Mouse (Mus musculus) E14TG2a.4 (cell line): ENCODE data around the gene Vamp1.

Experiments
- H3K27me3 ChIP-seq: 2 replicates; pipeline ENCODE4 v1.6.1; 2014; ENCODE audit warnings: low read length, control low read depth; ENCODE audit not compliant: insufficient read depth
- H3K36me3 ChIP-seq: 2 replicates; pipeline ENCODE4 v1.6.1; 2014; ENCODE audit warnings: low read length, control low read depth; ENCODE audit not compliant: insufficient read depth
- H3K4me1 ChIP-seq: replicated peaks from 2 replicates; pipeline ENCODE4 v1.6.1; 2014; ENCODE audit warnings: low read depth, low read length, control low read depth
- H3K4me3 ChIP-seq: replicated peaks from 2 replicates; pipeline ENCODE4 v1.5.1; 2014; ENCODE audit warnings: mild to moderate bottlenecking, low read length
- H3K9me3 ChIP-seq: 2 replicates; pipeline ENCODE4 v1.6.1; 2014; ENCODE audit warnings: low read length, control low read depth
- CTCF ChIP-seq: conservative IDR thresholded peaks from 2 replicates; pipeline ENCODE4 v1.5.1; 2014; ENCODE audit warnings: low read length
- NANOG ChIP-seq: IDR thresholded peaks from 2 replicates; pipeline ENCODE4 v1.6.1; 2014; ENCODE audit warnings: borderline replicate concordance, low read length, mixed read lengths
- POU5F1 ChIP-seq: IDR thresholded peaks from 2 replicates; pipeline ENCODE4 v1.6.1; 2014; ENCODE audit warnings: low read length, borderline replicate concordance

Gene Vamp1

DNA sequence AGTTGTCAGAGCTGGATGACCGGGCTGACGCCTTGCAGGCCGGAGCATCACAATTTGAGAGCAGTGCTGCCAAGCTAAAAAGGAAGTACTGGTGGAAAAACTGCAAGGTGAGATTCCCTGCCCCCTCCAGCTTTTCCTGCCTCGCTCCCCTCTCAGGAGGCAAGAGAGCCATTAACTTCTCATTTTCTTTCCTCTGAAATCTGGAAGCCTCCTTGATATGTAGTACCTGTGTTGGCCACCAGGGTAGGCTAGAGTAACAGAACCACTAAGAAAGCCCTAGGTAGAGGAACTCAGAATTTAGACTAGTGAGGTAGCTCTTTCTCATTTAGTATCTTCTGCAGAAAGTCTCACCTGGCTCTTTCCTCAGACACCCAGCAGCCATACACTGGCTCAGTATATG lies 3.6 kb downstream of the Vamp1 start:
- TF ChIP-seq CTCF (peak; percentile 94), NANOG (no peak)

DNA sequence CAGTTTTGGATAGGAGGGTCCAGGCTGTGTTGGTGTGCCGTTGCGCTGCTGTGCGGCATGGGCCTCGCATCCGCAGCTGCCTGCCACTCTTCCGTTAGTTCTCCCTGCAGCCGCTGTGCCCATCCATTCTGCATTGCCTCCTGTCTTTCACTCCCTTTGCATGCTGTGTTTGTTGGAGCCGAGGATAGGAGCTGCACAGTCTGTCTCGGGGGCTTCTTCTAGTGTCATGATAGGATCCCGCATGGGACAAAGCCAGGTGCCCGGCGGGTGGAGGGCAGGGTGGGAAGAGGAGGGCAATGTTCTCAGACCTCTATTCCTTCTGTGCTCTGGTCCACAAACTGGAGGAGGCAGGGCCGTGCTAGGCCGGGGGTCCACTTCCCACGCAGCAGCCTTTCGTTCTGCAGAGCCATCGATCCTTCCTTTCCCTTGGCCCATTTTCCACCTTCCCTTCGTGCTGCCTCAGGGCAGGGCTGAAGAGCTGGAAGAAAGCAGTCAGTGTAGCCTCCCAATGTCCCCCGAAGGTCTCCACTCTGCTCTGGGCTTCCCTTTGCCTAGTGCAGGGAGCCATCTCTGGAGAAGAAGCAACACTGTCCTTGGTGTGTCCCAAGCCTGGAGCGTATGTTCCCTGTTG lies 5.9 kb downstream of the Vamp1 start:
- TF ChIP-seq NANOG = no peak
- TF ChIP-seq CTCF = no peak
- no peak for TF ChIP-seq POU5F1
- peaks cover 32% of the 10 kb centered on the region for H3K4me1 ChIP-seq
- H3K4me3 ChIP-seq = peak overlapping the region; percentile 37; the same call in 1 of the 2 replicates
- H3K9me3 ChIP-seq = no peaks in the 10 kb centered on the region
- H3K27me3 ChIP-seq = peaks cover 9% of the 10 kb centered on the region
- H3K36me3 ChIP-seq = peaks cover 34% of the 10 kb centered on the region

More for the DNA sequence above, 3.6 kb downstream of the Vamp1 start:
- H3K4me3 ChIP-seq = no peak overlapping the region
- H3K27me3 ChIP-seq = peaks cover 13% of the 10 kb centered on the region
- peaks cover 37% of the 10 kb centered on the region for H3K4me1 ChIP-seq
- peaks cover 22% of the 10 kb centered on the region for H3K36me3 ChIP-seq
- no peaks in the 10 kb centered on the region for H3K9me3 ChIP-seq

DNA sequence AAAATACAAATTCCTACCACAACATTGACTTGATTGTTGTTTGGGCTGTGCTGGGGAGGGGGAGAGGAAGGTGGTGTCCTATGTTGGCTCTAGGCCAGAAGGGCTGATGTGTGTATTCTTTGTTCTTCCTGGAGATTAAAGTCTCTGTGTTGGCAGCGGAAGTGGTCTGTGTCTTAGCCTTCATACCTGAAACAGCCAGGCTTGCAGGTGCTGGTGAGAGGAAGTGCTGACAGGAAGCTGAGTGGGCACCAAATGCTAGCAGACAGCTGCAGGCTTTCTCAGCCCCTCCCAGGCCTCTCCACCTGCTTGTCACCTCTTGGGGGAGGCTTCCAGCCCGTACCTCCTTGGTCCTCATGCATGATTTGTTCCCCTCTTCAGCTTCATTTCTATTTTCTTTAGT lies 6.8 kb downstream of the Vamp1 start:
- Histone ChIP-seq H3K4me1 (peaks cover 26% of the 10 kb centered on the region), H3K4me3 (no peak overlapping the region), H3K36me3 (peaks cover 34% of the 10 kb centered on the region), H3K9me3 (no peaks in the 10 kb centered on the region), H3K27me3 (peaks cover under 1% of the 10 kb centered on the region; the same call in 1 of the 2 replicates)
- TF ChIP-seq CTCF = no peak
- no peak for TF ChIP-seq NANOG
- no peak for TF ChIP-seq POU5F1

GRCm38 (mm10) chr6:125222577-125222976 lies 7.2 kb downstream of the Vamp1 start:
- no peaks in the 10 kb centered on the region for H3K27me3 ChIP-seq
- no peak overlapping the region for H3K4me3 ChIP-seq
- peaks cover 34% of the 10 kb centered on the region for H3K36me3 ChIP-seq
- no peaks in the 10 kb centered on the region for H3K9me3 ChIP-seq
- H3K4me1 ChIP-seq = peaks cover 26% of the 10 kb centered on the region
- no peak for TF ChIP-seq POU5F1
- TF ChIP-seq NANOG = no peak
- TF ChIP-seq CTCF = no peak

- peaks cover 23% of the 10 kb centered on the region for H3K36me3 ChIP-seq
- H3K27me3 ChIP-seq = no peaks in the 10 kb centered on the region
- TF ChIP-seq NANOG (no peak), POU5F1 (no peak), CTCF (peak; percentile 77)
- peaks cover 18% of the 10 kb centered on the region for H3K4me1 ChIP-seq
- H3K9me3 ChIP-seq = no peaks in the 10 kb centered on the region
- H3K4me3 ChIP-seq = no peak overlapping the region
These were observed 10.3 kb downstream of the Vamp1 start for GRCm38 (mm10) chr6:125225518-125226115.

DNA sequence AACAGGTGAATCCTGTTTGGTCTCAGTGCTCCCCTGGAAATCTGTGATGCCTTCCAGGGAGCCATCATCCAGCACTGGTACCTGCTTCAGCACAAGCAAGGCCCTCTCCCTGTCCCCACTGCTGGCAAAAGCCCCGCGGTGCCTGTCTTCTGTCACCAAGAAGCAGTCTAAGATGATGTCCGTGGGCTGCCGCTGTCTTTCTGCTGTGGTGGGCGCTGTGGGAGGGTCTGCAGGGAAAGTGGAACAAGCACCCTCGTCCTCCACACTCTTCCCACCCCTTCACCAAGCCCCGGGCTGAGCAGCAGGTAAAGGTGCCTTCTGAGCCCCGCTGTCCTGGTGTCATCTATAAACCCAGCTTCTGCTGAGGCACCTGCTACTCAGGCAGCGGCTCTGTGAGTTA lies 15.2 kb downstream of the Vamp1 start:
- H3K4me3 ChIP-seq = peak overlapping the region; percentile 78
- H3K27me3 ChIP-seq = no peaks in the 10 kb centered on the region
- TF ChIP-seq CTCF (no peak), NANOG (no peak), POU5F1 (no peak)
- H3K4me1 ChIP-seq = peaks cover 31% of the 10 kb centered on the region
- H3K9me3 ChIP-seq = no peaks in the 10 kb centered on the region
- no peaks in the 10 kb centered on the region for H3K36me3 ChIP-seq

- Histone ChIP-seq H3K4me3 (peak within 1 kb of the TSS; percentile 78), H3K9me3 (no peaks in the 10 kb centered on the region), H3K4me1 (peaks cover 38% of the 10 kb centered on the region), H3K36me3 (no peaks in the 10 kb centered on the region), H3K27me3 (no peaks in the 10 kb centered on the region)
- TF ChIP-seq CTCF (no peak), NANOG (no peak), POU5F1 (no peak)
These were observed 16.0 kb downstream of the Vamp1 start, which contains the start of gene Tapbpl for GRCm38 (mm10) chr6:125231117-125232044. Tapbpl (minus strand) TSS chr6:125231860.

DNA sequence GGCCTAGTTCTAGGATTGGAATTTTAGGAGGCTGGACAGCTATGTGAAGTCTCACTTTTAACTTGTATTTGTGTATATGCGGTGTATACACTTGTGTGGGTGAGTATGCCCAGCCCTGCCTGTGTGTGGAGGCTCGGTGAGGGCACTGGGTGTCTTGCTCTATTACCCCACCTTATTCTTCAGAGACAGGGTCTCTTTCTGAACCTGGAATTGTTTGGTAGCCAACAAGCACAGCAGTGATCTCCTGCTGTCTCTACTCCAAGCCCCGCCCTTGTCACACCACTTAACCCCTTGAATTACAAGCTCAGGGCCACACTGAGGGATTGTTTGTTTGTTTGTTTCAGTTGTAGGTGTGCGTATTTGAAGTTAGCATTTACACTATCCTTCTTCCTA lies 16.7 kb downstream of the Vamp1 start:
- no peaks in the 10 kb centered on the region for H3K36me3 ChIP-seq
- no peak for TF ChIP-seq CTCF
- peaks cover 45% of the 10 kb centered on the region for H3K4me1 ChIP-seq
- no peaks in the 10 kb centered on the region for H3K9me3 ChIP-seq
- H3K4me3 ChIP-seq = peak overlapping the region; percentile 78
- no peaks in the 10 kb centered on the region for H3K27me3 ChIP-seq

DNA sequence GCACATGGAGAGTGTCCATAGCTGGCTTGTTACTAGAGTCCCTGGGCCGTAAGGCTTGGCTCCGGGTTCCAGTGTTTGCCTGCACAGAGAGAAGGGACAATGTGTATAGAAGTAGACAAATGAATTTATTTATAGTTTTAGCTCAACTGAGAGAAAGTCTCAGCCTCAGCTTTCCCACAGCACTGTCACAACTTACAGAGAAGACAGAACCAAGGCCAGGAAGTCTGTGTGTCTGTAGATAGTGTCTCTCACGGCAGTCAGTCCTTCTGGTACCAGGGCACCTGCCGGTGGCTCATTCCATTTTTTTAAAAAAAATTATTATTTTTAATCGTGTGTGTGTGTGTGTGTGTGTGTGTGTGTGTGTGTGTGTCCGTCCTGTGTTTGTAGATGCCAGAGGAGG lies 17.2 kb downstream of the Vamp1 start:
- Histone ChIP-seq H3K27me3 (no peaks in the 10 kb centered on the region), H3K4me3 (no peak overlapping the region), H3K9me3 (no peaks in the 10 kb centered on the region), H3K36me3 (no peaks in the 10 kb centered on the region), H3K4me1 (peaks cover 47% of the 10 kb centered on the region)
- TF ChIP-seq CTCF (no peak), POU5F1 (no peak)
